Mouse (Mus musculus): ENCODE measurements at regions not wholly inside any gene's neighbourhood (a gene's known extent, or its start where the extent isn't known, plus 50 kb on each side); places are given as distances from the start of the nearest gene placed in this dataset.

- TF ChIP-seq NRF1 (IDR thresholded peaks at IDR 0.05; ENCODE audit: low read depth, low read length): no peak
- TF ChIP-seq E2F4 (IDR thresholded peaks at IDR 0.05; ENCODE audit: insufficient replicate concordance, low read depth, low read length): no peak
- no peak for TF ChIP-seq RCOR1 (conservative IDR thresholded peaks at IDR 0.05; ENCODE audit: low read depth, low read length)
- no peak for TF ChIP-seq MEF2A (IDR thresholded peaks at IDR 0.05; ENCODE audit: borderline replicate concordance, low read depth, low read length)
- TF ChIP-seq SMC3 (IDR thresholded peaks at IDR 0.05; ENCODE audit: low read depth, low read length): no peak
- TF ChIP-seq ZKSCAN1 (IDR thresholded peaks at IDR 0.05; ENCODE audit: borderline replicate concordance, low read depth, low read length): no peak
- no peak for TF ChIP-seq USF1 (IDR thresholded peaks at IDR 0.05; ENCODE audit: low read depth, low read length)
- no peak for TF ChIP-seq POLR2A (IDR thresholded peaks at IDR 0.05; ENCODE audit: low read depth, low read length)
- no peak for TF ChIP-seq MAX (IDR thresholded peaks at IDR 0.05; ENCODE audit: low read length)
- no peak for TF ChIP-seq EP300 (IDR thresholded peaks at IDR 0.05; ENCODE audit: low read length)
Measured at GRCm38 (mm10) chr14:107832976-107833375, 1081.0 kb downstream of the Slitrk1 start.

Measured in CH12.LX (cell line).